Mouse (Mus musculus) ES-E14 (cell line): ENCODE results near the gene Rtp3. TPM values are rescaled to one million over a fixed set of nuclear protein-coding genes. Genes with fewer than 3 reads are reported as not detected.

Experiments used
- DNase-seq: peaks from one replicate; pipeline ENCODE4 v3.0.0-alpha.2; 2013; ENCODE audit warnings: low read depth, low spot score
- H3K27ac ChIP-seq: 2 replicates; pipeline ENCODE4 v1.5.1; 2012; ENCODE audit warnings: low read depth, mild to moderate bottlenecking, low read length, moderate library complexity, mixed read lengths; ENCODE audit not compliant: poor library complexity, insufficient read depth, severe bottlenecking
- H3K36me3 ChIP-seq: 2 replicates; pipeline ENCODE4 v1.6.1; 2012; ENCODE audit warnings: mild to moderate bottlenecking, low read length, moderate library complexity, mixed read lengths; ENCODE audit not compliant: control insufficient read depth, poor library complexity, insufficient read depth, severe bottlenecking
- H3K4me1 ChIP-seq, 2 experiments: fragments of 150-350 bp in 1 of 2; sonication (generic) in 1 of 2; 2 replicates each; pipeline ENCODE4 v1.6.1; 2012; ENCODE audit warnings: low read length in 2 of 2, mild to moderate bottlenecking in 1 of 2, mixed read lengths in 1 of 2; ENCODE audit not compliant: control insufficient read depth in 2 of 2, insufficient read depth in 2 of 2, poor library complexity in 1 of 2
- H3K4me3 ChIP-seq, 2 experiments: fragments of 150-350 bp in 1 of 2; sonication (generic) in 1 of 2; 2 replicates each; pipeline ENCODE4 v1.5.1; 2012; ENCODE audit warnings: low read length in 2 of 2, low read depth in 1 of 2, mild to moderate bottlenecking in 1 of 2, mixed read lengths in 1 of 2; ENCODE audit not compliant: insufficient read depth in 1 of 2, poor library complexity in 1 of 2, severe bottlenecking in 1 of 2
- H3K9ac ChIP-seq: 2 replicates; pipeline ENCODE4 v1.6.1; 2012; ENCODE audit warnings: low read depth, mild to moderate bottlenecking, low read length, mixed read lengths; ENCODE audit not compliant: poor library complexity, insufficient read depth, severe bottlenecking
- H3K9me3 ChIP-seq: fragments of 150-350 bp; sonication (generic); 2 replicates; pipeline ENCODE4 v1.6.1; 2012; ENCODE audit warnings: low read depth, mild to moderate bottlenecking, low read length; ENCODE audit not compliant: control insufficient read depth, insufficient read depth
- CHD2 ChIP-seq: IDR thresholded peaks from 2 replicates; pipeline ENCODE4 v1.6.1; 2014; ENCODE audit warnings: mild to moderate bottlenecking, low read depth, low read length, inconsistent platforms
- HCFC1 ChIP-seq: IDR thresholded peaks from 2 replicates; pipeline ENCODE4 v1.6.1; 2012; ENCODE audit warnings: low read length, inconsistent platforms, borderline replicate concordance; ENCODE audit not compliant: insufficient read depth
- MAFK ChIP-seq: IDR thresholded peaks from 2 replicates; pipeline ENCODE4 v1.6.1; 2014; ENCODE audit warnings: mild to moderate bottlenecking, low read depth, low read length, inconsistent platforms; ENCODE audit not compliant: insufficient read depth
- ZC3H11A ChIP-seq: IDR thresholded peaks from 2 replicates; pipeline ENCODE4 v1.6.1; 2012; ENCODE audit warnings: low read depth, mild to moderate bottlenecking, inconsistent platforms, low read length, borderline replicate concordance
- ZNF384 ChIP-seq: IDR thresholded peaks from 2 replicates; pipeline ENCODE4 v1.6.1; 2012; ENCODE audit warnings: low read depth, low read length, inconsistent platforms
- in situ Hi-C, 2 experiments: fragments of 600-800 bp; cut with MboI; formaldehyde crosslinking; loops; one replicate each; pipeline ENCODE4 v1.15.1; 2025; ENCODE audit warnings: low sequenced_read_pairs in 2 of 2, inconsistent platforms in 1 of 2; ENCODE audit not compliant: unreplicated experiment in 2 of 2
- total RNA-seq: library from RNA; depleted of rRNA; stranded (reverse); fragments of 300-350 nt; gene quantifications from 2 replicates; pipeline ENCODE4 v1.2.3, GENCODE M21; 2012; rRNA removed

The Rtp3 gene
- 0.62 and 1.1 TPM in 2 replicates for total RNA-seq

DNA sequence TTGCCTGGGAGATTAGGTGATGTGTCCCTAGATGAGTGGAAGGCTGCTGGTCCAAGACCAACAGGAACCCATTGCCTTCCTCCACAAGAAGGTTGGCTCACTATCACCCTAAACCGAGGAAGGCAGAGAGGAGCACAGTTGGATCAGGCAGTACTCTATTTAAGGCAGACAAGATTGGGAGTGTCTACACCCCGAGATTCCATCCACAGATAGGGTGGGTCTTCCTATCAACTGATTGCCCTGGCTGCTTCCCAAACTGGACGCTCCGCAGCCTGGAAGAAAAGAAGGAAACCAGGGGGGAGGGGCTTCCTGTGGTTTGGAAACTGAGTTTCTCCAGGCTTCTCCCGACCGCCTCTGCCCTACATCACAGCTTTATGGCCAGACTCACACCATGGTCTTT lies at the start of gene Rtp3:
Gene Rtp3, minus strand, starts transcription at position 380 of the 400 bp plus-strand sequence.
- Histone ChIP-seq H3K4me1 (peaks cover 2 to 13% of the 10 kb centered on the region in 2 experiments), H3K27ac (no peak within 1 kb of the TSS), H3K36me3 (no peaks in the 10 kb centered on the region), H3K9me3 (no peaks in the 10 kb centered on the region), H3K9ac (no peak within 1 kb of the TSS), H3K4me3 (no peak within 1 kb of the TSS)
- in situ Hi-C loops = no loop called here
- no peak for TF ChIP-seq HCFC1
- no peak for TF ChIP-seq ZC3H11A
- TF ChIP-seq CHD2 = no peak
- DNase-seq = no peak

GRCm38 (mm10) chr9:111039966-111040365 lies 49.6 kb upstream of the Rtp3 start:
- H3K4me3 ChIP-seq = no peak overlapping the region
- H3K36me3 ChIP-seq = no peaks in the 10 kb centered on the region
- H3K9me3 ChIP-seq = no peaks in the 10 kb centered on the region
- in situ Hi-C loops = no loop called here
- TF ChIP-seq HCFC1 (no peak), ZC3H11A (no peak), MAFK (no peak), CHD2 (no peak), ZNF384 (no peak)
- no peak overlapping the region for H3K9ac ChIP-seq
- H3K27ac ChIP-seq = no peak overlapping the region
- H3K4me1 ChIP-seq = no peaks in the 10 kb centered on the region
- no peak for DNase-seq

DNA sequence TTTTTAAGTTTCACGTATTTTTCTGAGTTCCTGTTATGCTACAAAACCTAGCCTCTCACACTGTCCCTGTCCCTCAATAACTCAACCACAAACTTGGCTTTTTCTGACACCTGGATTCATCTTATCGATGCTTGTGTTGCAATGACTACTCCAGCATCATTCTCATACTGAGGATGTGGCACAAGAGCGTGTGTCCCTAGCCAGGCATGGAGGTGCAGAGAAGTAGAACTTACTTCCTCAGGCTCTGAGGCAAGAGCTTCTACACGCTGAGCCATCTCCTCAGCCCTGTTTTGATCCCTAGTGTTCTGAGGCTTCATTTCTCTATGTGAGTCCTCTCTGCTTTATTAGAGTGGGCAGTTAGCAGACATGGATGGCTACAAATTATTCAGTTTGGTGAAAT lies 43.3 kb upstream of the Rtp3 start:
- no peaks in the 10 kb centered on the region for H3K4me1 ChIP-seq
- H3K27ac ChIP-seq = no peak overlapping the region
- no peak overlapping the region for H3K9ac ChIP-seq
- TF ChIP-seq ZC3H11A = no peak
- no peak for TF ChIP-seq ZNF384
- TF ChIP-seq MAFK = no peak
- no peak for TF ChIP-seq HCFC1
- no peak for TF ChIP-seq CHD2
- no peaks in the 10 kb centered on the region for H3K9me3 ChIP-seq
- in situ Hi-C loops = no loop called here
- no peak overlapping the region for H3K4me3 ChIP-seq
- no peaks in the 10 kb centered on the region for H3K36me3 ChIP-seq
- no peak for DNase-seq

DNA sequence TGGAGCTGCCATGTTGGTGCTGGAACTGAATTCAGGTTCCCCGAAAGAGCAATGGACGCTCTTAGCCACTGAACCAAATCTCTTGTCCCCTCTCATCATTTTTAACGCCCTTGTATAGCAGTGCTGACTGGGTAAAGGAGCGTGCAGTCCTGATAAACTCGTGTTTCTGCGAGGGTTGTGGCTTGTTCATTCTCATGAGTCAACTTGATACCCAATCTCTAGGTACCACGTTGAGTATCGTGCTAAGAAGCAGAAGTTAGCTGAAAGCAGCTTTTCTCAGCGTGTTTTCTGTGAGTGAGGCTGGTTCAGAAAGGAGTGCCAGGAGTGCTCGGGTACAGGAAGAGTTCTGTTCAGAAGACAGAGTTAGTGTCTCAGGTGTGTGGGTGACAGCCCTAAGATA lies 36.4 kb upstream of the Rtp3 start:
- Histone ChIP-seq H3K9ac (no peak overlapping the region), H3K4me1 (no peaks in the 10 kb centered on the region), H3K4me3 (no peak overlapping the region), H3K9me3 (no peaks in the 10 kb centered on the region), H3K27ac (no peak overlapping the region), H3K36me3 (no peaks in the 10 kb centered on the region)
- DNase-seq = no peak
- in situ Hi-C loops = no loop called here
- TF ChIP-seq CHD2 (no peak), ZNF384 (no peak), ZC3H11A (no peak), HCFC1 (no peak), MAFK (no peak)

GRCm38 (mm10) chr9:111019022-111019421 lies 28.6 kb upstream of the Rtp3 start, which contains the start of gene Ltf:
TSS of gene Ltf (plus strand) at chr9:111019271.
- TF ChIP-seq CHD2 (no peak), HCFC1 (no peak), MAFK (no peak), ZC3H11A (no peak), ZNF384 (no peak)
- in situ Hi-C loops = no loop called here
- Histone ChIP-seq H3K4me1 (no peaks in the 10 kb centered on the region), H3K36me3 (no peaks in the 10 kb centered on the region), H3K27ac (no peak within 1 kb of the TSS), H3K9me3 (no peaks in the 10 kb centered on the region), H3K9ac (no peak within 1 kb of the TSS), H3K4me3 (no peak within 1 kb of the TSS)
- DNase-seq = no peak
